Mouse (Mus musculus) stomach, postnatal 0 days (tissue): ENCODE measurements at regions not wholly inside any gene's neighbourhood (a gene's known extent, or its start where the extent isn't known, plus 50 kb on each side); places are given as distances from the start of the nearest gene placed in this dataset.

ENCODE experiments used
- ATAC-seq: fragments of 200-750 bp; cut with Nextera tagmentation; 2 replicates; pipeline ENCODE4 v1.8.0; 2017; ENCODE audit not compliant: low FRiP score, low TSS enrichment
- DNase-seq: peaks from one replicate; pipeline ENCODE4 v3.0.0-alpha.2; 2016; ENCODE audit warnings: low spot score
- H3K27ac ChIP-seq: fragments of 300-500 bp; sonication (generic); replicated peaks from 2 replicates; pipeline ENCODE4 v1.5.1; 2014; ENCODE audit warnings: mild to moderate bottlenecking, control low read depth
- H3K27me3 ChIP-seq: fragments of 300-500 bp; sonication (generic); 2 replicates; pipeline ENCODE4 v1.6.1; 2014; ENCODE audit warnings: low read length; ENCODE audit not compliant: control insufficient read depth, insufficient read depth
- H3K36me3 ChIP-seq: fragments of 300-500 bp; sonication (generic); 2 replicates; pipeline ENCODE4 v1.6.1; 2014; ENCODE audit warnings: low read length, mixed read lengths; ENCODE audit not compliant: control insufficient read depth, insufficient read depth
- H3K4me1 ChIP-seq: fragments of 300-500 bp; sonication (generic); replicated peaks from 2 replicates; pipeline ENCODE4 v1.6.1; 2014; ENCODE audit warnings: antibody characterized with exemption; ENCODE audit not compliant: control insufficient read depth, insufficient read depth
- H3K4me2 ChIP-seq: fragments of 300-500 bp; sonication (generic); replicated peaks from 2 replicates; pipeline ENCODE4 v1.6.1; 2014; ENCODE audit warnings: low read depth, mild to moderate bottlenecking, control low read depth, moderate library complexity
- H3K4me3 ChIP-seq: fragments of 300-500 bp; sonication (generic); 2 replicates; pipeline ENCODE4 v1.5.1; 2014; ENCODE audit warnings: low read depth, low read length, control low read depth
- H3K9ac ChIP-seq: fragments of 300-500 bp; sonication (generic); 2 replicates; pipeline ENCODE4 v1.6.1; 2014; ENCODE audit warnings: mild to moderate bottlenecking, low read length, control low read depth, mixed read lengths
- H3K9me3 ChIP-seq: fragments of 300-500 bp; sonication (generic); 2 replicates; pipeline ENCODE4 v1.6.1; 2016; ENCODE audit warnings: low read length; ENCODE audit not compliant: control insufficient read depth
- CTCF ChIP-seq: IDR thresholded peaks from 2 replicates; pipeline ENCODE4 v1.5.1; 2016; ENCODE audit warnings: antibody characterized with exemption, low read depth, mild to moderate bottlenecking, moderate library complexity
- EP300 ChIP-seq: optimal IDR thresholded peaks from 2 replicates; pipeline ENCODE3; 2016; ENCODE audit warnings: antibody characterized with exemption
- WGBS: fragments of 180-500 bp; shearing (Covaris S2); extraction: QIAGEN DNeasy Blood & Tissue Kit; methylation state at CpG from one replicate; pipeline ENCODE4 v1.1.7; 2014; 5-methylcytosine and 5-hydroxymethylcytosine counted together

GRCm38 (mm10) chr10:116655891-116656290 is 74.6 kb upstream of the Cnot2 start:
- no peaks in the 10 kb centered on the region for H3K9me3 ChIP-seq
- H3K9ac ChIP-seq, result no peak overlapping the region
- no peaks in the 10 kb centered on the region for H3K27me3 ChIP-seq
- H3K4me2 ChIP-seq, result no peak overlapping the region
- no peak for TF ChIP-seq EP300
- no peak for TF ChIP-seq CTCF
- DNase-seq (no peak), ATAC-seq (no peak)
- no peak overlapping the region for H3K4me3 ChIP-seq
- no peaks in the 10 kb centered on the region for H3K4me1 ChIP-seq
- H3K36me3 ChIP-seq, result no peaks in the 10 kb centered on the region
- no peak overlapping the region for H3K27ac ChIP-seq
- 60% methylated on average over 7 of the region's 7 CpGs for WGBS

GRCm38 (mm10) chr10:116655018-116655807 is 73.9 kb upstream of the Cnot2 start:
- Histone ChIP-seq H3K4me3 (no peak overlapping the region), H3K4me2 (no peak overlapping the region)
- WGBS, result 69% methylated on average over 6 of the region's 6 CpGs

DNA sequence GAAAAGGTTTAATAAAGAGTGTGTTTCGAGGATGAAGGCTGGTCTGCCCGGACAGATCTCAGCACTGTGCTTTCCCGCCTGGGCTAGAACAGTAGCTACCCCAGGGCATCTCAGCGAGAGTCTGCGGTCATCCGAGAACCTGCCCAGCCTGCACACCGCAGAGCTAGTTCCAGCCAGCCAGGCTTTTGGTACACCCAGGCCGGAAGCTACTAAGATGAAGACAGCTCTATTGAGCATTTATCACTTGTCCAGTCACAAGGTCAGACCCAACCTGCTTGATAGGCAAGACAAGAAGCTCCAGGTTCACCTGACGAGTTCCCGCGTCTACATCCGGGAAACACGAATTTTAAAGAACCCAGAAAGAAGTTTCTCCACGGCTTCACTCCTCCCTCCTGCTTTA is 72.8 kb upstream of the Cnot2 start:
- Histone ChIP-seq H3K4me3 (no peak overlapping the region), H3K36me3 (no peaks in the 10 kb centered on the region), H3K9ac (no peak overlapping the region), H3K4me2 (no peak overlapping the region), H3K9me3 (no peaks in the 10 kb centered on the region), H3K27me3 (no peaks in the 10 kb centered on the region), H3K4me1 (no peaks in the 10 kb centered on the region), H3K27ac (no peak overlapping the region)
- no peak for ATAC-seq
- 92% methylated on average over 14 of the region's 14 CpGs for WGBS
- DNase-seq, result no peak
- TF ChIP-seq CTCF, result no peak
- TF ChIP-seq EP300, result no peak

More at GRCm38 (mm10) chr10:116655018-116655807, 73.9 kb upstream of the Cnot2 start:
- TF ChIP-seq EP300 (no peak), CTCF (no peak)
- H3K9ac ChIP-seq, result no peak overlapping the region
- no peaks in the 10 kb centered on the region for H3K36me3 ChIP-seq
- H3K4me1 ChIP-seq, result no peaks in the 10 kb centered on the region
- DNase-seq, result no peak
- no peak for ATAC-seq
- H3K27ac ChIP-seq, result no peak overlapping the region
- H3K9me3 ChIP-seq, result no peaks in the 10 kb centered on the region
- H3K27me3 ChIP-seq, result no peaks in the 10 kb centered on the region

GRCm38 (mm10) chr10:116653511-116653945 is 72.2 kb upstream of the Cnot2 start:
- WGBS, result 78% methylated on average over 12 of the region's 12 CpGs
- H3K4me3 ChIP-seq, result no peak overlapping the region
- DNase-seq (no peak), ATAC-seq (no peak)
- peak; percentile 41 for TF ChIP-seq CTCF
- no peak for TF ChIP-seq EP300
- no peaks in the 10 kb centered on the region for H3K27me3 ChIP-seq
- H3K9me3 ChIP-seq, result no peaks in the 10 kb centered on the region
- H3K4me1 ChIP-seq, result no peaks in the 10 kb centered on the region
- H3K4me2 ChIP-seq, result no peak overlapping the region
- no peak overlapping the region for H3K9ac ChIP-seq
- H3K36me3 ChIP-seq, result no peaks in the 10 kb centered on the region
- no peak overlapping the region for H3K27ac ChIP-seq

DNA sequence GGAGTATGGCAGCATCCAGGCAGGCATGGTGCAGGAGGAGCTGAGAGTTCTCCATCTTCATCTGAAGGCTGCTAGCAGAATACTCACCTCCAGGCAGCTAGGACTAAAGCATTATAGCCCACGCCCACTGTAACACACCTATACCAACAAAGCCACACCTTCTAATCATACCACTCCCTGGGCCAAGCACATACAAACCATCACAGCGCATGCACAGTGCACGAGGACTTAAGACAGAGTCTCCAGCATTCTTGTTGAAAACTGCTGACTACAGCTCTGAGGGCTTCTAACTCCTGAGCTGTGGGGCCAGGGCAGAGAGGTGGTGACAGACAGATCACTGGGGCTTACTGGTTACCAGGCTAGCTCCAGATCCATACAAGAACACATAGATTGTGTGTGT is 68.0 kb upstream of the Cnot2 start:
- no peaks in the 10 kb centered on the region for H3K4me1 ChIP-seq
- WGBS, result 56% methylated on average over 3 of the region's 3 CpGs

GRCm38 (mm10) chr10:116646035-116646434 is 64.7 kb upstream of the Cnot2 start:
- Histone ChIP-seq H3K4me1 (no peaks in the 10 kb centered on the region), H3K36me3 (no peaks in the 10 kb centered on the region), H3K4me2 (no peak overlapping the region), H3K4me3 (no peak overlapping the region), H3K27me3 (no peaks in the 10 kb centered on the region), H3K9ac (no peak overlapping the region), H3K9me3 (no peaks in the 10 kb centered on the region), H3K27ac (no peak overlapping the region)
- ATAC-seq (no peak), DNase-seq (no peak)
- 76% methylated on average over 7 of the region's 7 CpGs for WGBS
- TF ChIP-seq CTCF (no peak), EP300 (no peak)

More for the DNA sequence above, 68.0 kb upstream of the Cnot2 start:
- peak; percentile 55 for DNase-seq
- no peaks in the 10 kb centered on the region for H3K9me3 ChIP-seq
- H3K4me2 ChIP-seq, result no peak overlapping the region
- ATAC-seq, result peak; percentile 97
- no peak overlapping the region for H3K27ac ChIP-seq
- no peak overlapping the region for H3K9ac ChIP-seq
- H3K27me3 ChIP-seq, result no peaks in the 10 kb centered on the region
- H3K4me3 ChIP-seq, result no peak overlapping the region
- TF ChIP-seq EP300, result no peak
- no peak for TF ChIP-seq CTCF
- no peaks in the 10 kb centered on the region for H3K36me3 ChIP-seq
